Mouse (Mus musculus): Measurements from ENCODE around the gene Odf4. TPM values are rescaled to one million over a fixed set of nuclear protein-coding genes. Genes with fewer than 3 reads are reported as not detected.
A peak's percentile ranks its signal among the peaks of the same experiment; 100 is the strongest.

The Odf4 gene
- polyA plus RNA-seq, 1 experiment = 0.24 TPM

DNA sequence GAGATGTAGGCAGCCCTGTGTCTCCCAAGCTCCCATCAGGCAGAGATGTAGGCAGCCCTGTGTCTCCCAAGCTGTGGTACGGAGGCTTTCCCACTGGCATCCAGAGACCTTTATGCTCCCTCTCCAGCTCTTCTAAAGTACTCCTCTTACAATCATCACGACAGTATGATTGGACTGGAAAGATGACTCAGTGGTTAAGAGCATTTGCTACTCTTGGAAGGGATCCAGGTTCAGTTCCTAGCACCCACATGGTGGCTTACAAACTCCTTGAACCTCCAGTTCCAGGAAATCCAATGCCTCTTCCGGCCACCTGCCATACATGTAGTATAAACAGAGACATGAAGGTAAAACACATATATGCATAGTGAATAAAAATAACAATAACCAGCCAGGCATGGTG is 34.7 kb upstream of the Odf4 start:
- DNase-seq = no peak
- 76% methylated on average over 3 of the region's 3 CpGs for WGBS
- Histone ChIP-seq H3K36me3 (ENCODE audit: control insufficient read depth, insufficient read depth, low read length) (no peaks in the 10 kb centered on the region), H3K4me3 (ENCODE audit: control insufficient read depth, insufficient read depth, low read length) (no peak overlapping the region), H3K27ac (ENCODE audit: control insufficient read depth, insufficient read depth, low read length) (no peak overlapping the region; the same call in 1 of the 2 replicates), H3K4me1 (replicated peaks; ENCODE audit: control insufficient read depth, insufficient read depth, low read length) (peaks cover 5% of the 10 kb centered on the region; the same call in 1 of the 2 replicates), H3K27me3 (ENCODE audit: control insufficient read depth, insufficient read depth, low read length) (no peaks in the 10 kb centered on the region)
- TF ChIP-seq POLR2A (IDR thresholded peaks at IDR 0.05; ENCODE audit: control insufficient read depth, extremely low read depth, insufficient read depth, low read length, poor library complexity) = no peak
- TF ChIP-seq CTCF (IDR thresholded peaks at IDR 0.05; ENCODE audit: borderline replicate concordance, control insufficient read depth, extremely low read depth, insufficient read depth, low read length, poor library complexity) = no peak

DNA sequence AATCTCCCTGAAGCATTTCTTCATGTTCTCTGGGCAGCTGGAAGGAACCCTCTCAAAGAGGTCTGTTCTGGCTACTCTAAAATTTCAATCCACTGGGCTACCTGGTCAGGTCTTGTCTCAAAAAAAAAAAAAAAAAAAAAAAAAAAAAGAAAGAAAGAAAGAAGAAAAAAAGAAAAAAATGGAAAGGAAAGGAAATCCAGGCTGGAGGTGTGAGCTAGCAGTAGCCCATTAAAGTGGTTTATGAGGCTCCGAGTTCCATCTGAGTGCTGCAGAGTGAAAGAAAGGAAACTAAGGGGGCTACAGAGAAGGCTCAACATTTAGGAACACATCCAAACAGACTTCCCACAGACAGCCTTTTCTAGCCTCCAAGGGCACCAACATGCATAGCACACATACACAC is 31.1 kb upstream of the Odf4 start:
- 85% methylated on average over 1 of the region's 1 CpGs for WGBS

DNA sequence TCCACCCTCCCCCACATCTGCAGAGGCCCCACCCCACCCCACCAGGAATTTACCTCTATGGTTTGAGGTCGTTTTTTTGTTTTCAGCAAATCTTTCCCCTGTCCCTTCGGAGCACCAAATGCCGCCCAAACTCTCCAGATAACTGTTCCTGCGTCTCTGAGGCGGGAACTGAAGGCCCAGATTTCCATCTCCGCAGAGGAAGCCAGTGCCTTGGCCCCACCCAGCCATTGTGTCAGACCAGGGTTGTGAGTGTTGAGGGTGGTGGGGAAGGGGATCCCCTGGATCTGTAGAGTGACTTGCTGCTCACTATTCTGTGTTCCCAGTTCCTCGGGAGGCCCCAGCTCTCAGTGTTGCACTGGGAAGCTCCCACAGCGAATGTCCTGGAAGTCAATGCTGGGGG is 30.4 kb upstream of the Odf4 start, which contains the start of gene Arhgef15:
TSS of gene Arhgef15 (minus strand) at position 173 of the 400 bp plus-strand sequence.
- 92% methylated on average over 8 of the region's 8 CpGs for WGBS
- TF ChIP-seq CTCF (IDR thresholded peaks at IDR 0.05; ENCODE audit: borderline replicate concordance, control insufficient read depth, extremely low read depth, insufficient read depth, low read length, poor library complexity) (no peak), POLR2A (IDR thresholded peaks at IDR 0.05; ENCODE audit: control insufficient read depth, extremely low read depth, insufficient read depth, low read length, poor library complexity) (no peak)
- no peak for DNase-seq
- Histone ChIP-seq H3K4me1 (replicated peaks; ENCODE audit: control insufficient read depth, insufficient read depth, low read length) (peaks cover 15% of the 10 kb centered on the region), H3K27ac (ENCODE audit: control insufficient read depth, insufficient read depth, low read length) (no peak within 1 kb of the TSS), H3K27me3 (ENCODE audit: control insufficient read depth, insufficient read depth, low read length) (no peaks in the 10 kb centered on the region), H3K36me3 (ENCODE audit: control insufficient read depth, insufficient read depth, low read length) (no peaks in the 10 kb centered on the region), H3K4me3 (ENCODE audit: control insufficient read depth, insufficient read depth, low read length) (no peak within 1 kb of the TSS)

More for the DNA sequence above, 31.1 kb upstream of the Odf4 start:
- TF ChIP-seq POLR2A (IDR thresholded peaks at IDR 0.05; ENCODE audit: control insufficient read depth, extremely low read depth, insufficient read depth, low read length, poor library complexity) (no peak), CTCF (IDR thresholded peaks at IDR 0.05; ENCODE audit: borderline replicate concordance, control insufficient read depth, extremely low read depth, insufficient read depth, low read length, poor library complexity) (no peak)
- Histone ChIP-seq H3K36me3 (ENCODE audit: control insufficient read depth, insufficient read depth, low read length) (no peaks in the 10 kb centered on the region), H3K4me3 (ENCODE audit: control insufficient read depth, insufficient read depth, low read length) (no peak overlapping the region), H3K27me3 (ENCODE audit: control insufficient read depth, insufficient read depth, low read length) (no peaks in the 10 kb centered on the region), H3K4me1 (replicated peaks; ENCODE audit: control insufficient read depth, insufficient read depth, low read length) (peaks cover 15% of the 10 kb centered on the region), H3K27ac (ENCODE audit: control insufficient read depth, insufficient read depth, low read length) (no peak overlapping the region)
- DNase-seq = no peak

DNA sequence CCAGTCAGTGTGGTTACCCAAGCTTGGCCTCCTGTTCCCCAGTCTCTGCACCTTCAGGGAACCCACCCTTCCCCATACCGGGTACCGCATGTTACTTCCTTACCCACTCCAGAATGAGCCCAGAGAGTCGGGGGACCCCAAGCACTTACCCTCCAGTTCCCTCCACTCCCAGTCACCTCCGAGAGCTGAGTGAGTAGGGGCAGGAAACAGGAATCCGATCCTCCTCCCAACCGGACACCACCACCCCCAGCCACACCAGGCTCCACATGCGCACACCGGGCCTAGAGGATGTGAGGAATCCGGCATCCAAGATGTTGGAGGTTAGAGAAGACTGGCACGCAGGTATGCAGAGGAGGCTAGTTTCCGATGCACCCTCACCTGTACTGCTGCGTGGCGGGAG is 29.8 kb upstream of the Odf4 start:
- peaks cover 15% of the 10 kb centered on the region for H3K4me1 ChIP-seq (replicated peaks; ENCODE audit: control insufficient read depth, insufficient read depth, low read length)
- H3K27me3 ChIP-seq (ENCODE audit: control insufficient read depth, insufficient read depth, low read length) = no peaks in the 10 kb centered on the region
- TF ChIP-seq POLR2A (IDR thresholded peaks at IDR 0.05; ENCODE audit: control insufficient read depth, extremely low read depth, insufficient read depth, low read length, poor library complexity) (no peak), CTCF (IDR thresholded peaks at IDR 0.05; ENCODE audit: borderline replicate concordance, control insufficient read depth, extremely low read depth, insufficient read depth, low read length, poor library complexity) (no peak)
- no peak for DNase-seq
- WGBS = 85% methylated on average over 13 of the region's 13 CpGs
- no peak overlapping the region for H3K4me3 ChIP-seq (ENCODE audit: control insufficient read depth, insufficient read depth, low read length)
- H3K36me3 ChIP-seq (ENCODE audit: control insufficient read depth, insufficient read depth, low read length) = no peaks in the 10 kb centered on the region
- no peak overlapping the region for H3K27ac ChIP-seq (ENCODE audit: control insufficient read depth, insufficient read depth, low read length)

DNA sequence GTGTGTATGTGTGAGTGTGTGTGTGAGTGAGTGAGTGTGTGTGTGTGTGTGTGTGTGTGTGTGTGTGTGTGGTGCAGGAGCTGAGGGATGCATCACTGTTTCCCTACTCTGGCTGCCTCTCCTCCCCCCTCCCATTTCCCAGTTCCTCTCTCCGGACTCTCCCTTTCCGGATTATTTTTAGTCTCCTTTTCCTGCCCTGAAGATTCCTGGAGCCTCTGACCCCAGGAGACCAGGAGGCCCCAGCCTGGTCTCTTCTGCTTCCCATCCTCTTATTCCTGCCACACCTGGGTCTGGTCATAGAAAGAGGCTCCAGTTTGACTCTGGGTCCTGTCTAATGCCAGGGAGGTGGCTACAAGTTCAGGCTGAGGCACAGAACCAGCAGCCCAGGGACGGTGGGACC is 29.2 kb upstream of the Odf4 start:
- Histone ChIP-seq H3K36me3 (ENCODE audit: control insufficient read depth, insufficient read depth, low read length) (no peaks in the 10 kb centered on the region), H3K4me3 (ENCODE audit: control insufficient read depth, insufficient read depth, low read length) (no peak overlapping the region), H3K4me1 (replicated peaks; ENCODE audit: control insufficient read depth, insufficient read depth, low read length) (peaks cover 15% of the 10 kb centered on the region), H3K27ac (ENCODE audit: control insufficient read depth, insufficient read depth, low read length) (no peak overlapping the region), H3K27me3 (ENCODE audit: control insufficient read depth, insufficient read depth, low read length) (no peaks in the 10 kb centered on the region)
- DNase-seq = no peak
- 88% methylated on average over 3 of the region's 3 CpGs for WGBS
- TF ChIP-seq CTCF (IDR thresholded peaks at IDR 0.05; ENCODE audit: borderline replicate concordance, control insufficient read depth, extremely low read depth, insufficient read depth, low read length, poor library complexity) = no peak
- TF ChIP-seq POLR2A (IDR thresholded peaks at IDR 0.05; ENCODE audit: control insufficient read depth, extremely low read depth, insufficient read depth, low read length, poor library complexity) = no peak

DNA sequence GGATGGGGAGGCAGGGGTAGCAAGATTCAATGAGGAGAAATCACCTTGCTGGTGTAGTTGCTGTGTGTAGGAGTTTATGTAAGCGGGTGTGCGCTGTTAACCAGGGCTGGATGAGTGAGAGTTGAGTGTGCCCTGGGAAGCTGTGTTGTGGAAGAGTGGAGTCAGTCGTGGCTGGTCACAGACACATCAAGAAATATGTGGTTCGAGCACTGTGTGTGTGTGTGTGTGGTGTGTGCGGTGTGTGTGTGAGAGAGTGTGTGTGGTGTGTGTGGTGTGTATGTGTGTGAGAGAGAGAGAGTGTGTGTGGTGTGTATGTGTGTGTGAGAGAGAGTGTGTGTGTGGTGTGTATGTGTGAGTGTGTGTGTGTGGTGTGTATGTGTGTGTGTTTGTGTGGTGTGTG is 28.6 kb upstream of the Odf4 start:
- no peak overlapping the region for H3K4me3 ChIP-seq (ENCODE audit: control insufficient read depth, insufficient read depth, low read length)
- no peaks in the 10 kb centered on the region for H3K36me3 ChIP-seq (ENCODE audit: control insufficient read depth, insufficient read depth, low read length)
- H3K27ac ChIP-seq (ENCODE audit: control insufficient read depth, insufficient read depth, low read length) = no peak overlapping the region
- peaks cover 15% of the 10 kb centered on the region for H3K4me1 ChIP-seq (replicated peaks; ENCODE audit: control insufficient read depth, insufficient read depth, low read length)
- no peak for DNase-seq
- H3K27me3 ChIP-seq (ENCODE audit: control insufficient read depth, insufficient read depth, low read length) = no peaks in the 10 kb centered on the region
- WGBS = 76% methylated on average over 5 of the region's 5 CpGs
- no peak for TF ChIP-seq POLR2A (IDR thresholded peaks at IDR 0.05; ENCODE audit: control insufficient read depth, extremely low read depth, insufficient read depth, low read length, poor library complexity)
- no peak for TF ChIP-seq CTCF (IDR thresholded peaks at IDR 0.05; ENCODE audit: borderline replicate concordance, control insufficient read depth, extremely low read depth, insufficient read depth, low read length, poor library complexity)

DNA sequence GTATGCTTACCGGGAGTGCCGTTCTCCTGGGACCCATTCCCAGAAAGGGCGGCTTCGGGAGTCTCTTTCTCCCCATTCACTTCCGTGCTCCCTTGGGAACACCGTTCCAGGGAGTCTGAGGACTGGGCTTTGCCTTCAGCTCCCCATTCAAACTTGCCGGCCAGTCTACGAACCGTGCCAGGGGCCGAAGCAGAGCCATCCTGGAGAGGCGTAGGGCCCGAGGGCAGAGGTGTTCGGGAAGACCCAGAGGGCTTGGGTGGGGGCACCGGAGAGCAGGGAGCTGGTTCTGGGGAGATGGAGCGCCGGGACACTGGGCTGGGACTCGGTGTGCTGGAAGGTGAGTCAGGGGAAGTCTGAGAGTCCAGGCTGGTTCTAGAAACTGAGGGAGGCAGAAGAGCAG is 27.5 kb upstream of the Odf4 start:
- Histone ChIP-seq H3K4me1 (replicated peaks; ENCODE audit: control insufficient read depth, insufficient read depth, low read length) (peaks cover 15% of the 10 kb centered on the region), H3K36me3 (ENCODE audit: control insufficient read depth, insufficient read depth, low read length) (no peaks in the 10 kb centered on the region), H3K27ac (ENCODE audit: control insufficient read depth, insufficient read depth, low read length) (no peak overlapping the region), H3K27me3 (ENCODE audit: control insufficient read depth, insufficient read depth, low read length) (no peaks in the 10 kb centered on the region), H3K4me3 (ENCODE audit: control insufficient read depth, insufficient read depth, low read length) (peak overlapping the region; percentile 30; the same call in 1 of the 2 replicates)
- 0 out of 2 replicates have a peak, but pooled peaks have one; percentile 15 for TF ChIP-seq CTCF (IDR thresholded peaks at IDR 0.05; ENCODE audit: borderline replicate concordance, control insufficient read depth, extremely low read depth, insufficient read depth, low read length, poor library complexity)
- TF ChIP-seq POLR2A (IDR thresholded peaks at IDR 0.05; ENCODE audit: control insufficient read depth, extremely low read depth, insufficient read depth, low read length, poor library complexity) = no peak
- no peak for DNase-seq
- WGBS = 24% methylated on average over 17 of the region's 17 CpGs
